Mouse (Mus musculus) thymus, postnatal 25 days (tissue): ENCODE measurements around the gene Cpne2.

Source experiments
- DNase-seq: peaks from one replicate; pipeline ENCODE4 v3.0.0; 2022

Cpne2 gene

DNA sequence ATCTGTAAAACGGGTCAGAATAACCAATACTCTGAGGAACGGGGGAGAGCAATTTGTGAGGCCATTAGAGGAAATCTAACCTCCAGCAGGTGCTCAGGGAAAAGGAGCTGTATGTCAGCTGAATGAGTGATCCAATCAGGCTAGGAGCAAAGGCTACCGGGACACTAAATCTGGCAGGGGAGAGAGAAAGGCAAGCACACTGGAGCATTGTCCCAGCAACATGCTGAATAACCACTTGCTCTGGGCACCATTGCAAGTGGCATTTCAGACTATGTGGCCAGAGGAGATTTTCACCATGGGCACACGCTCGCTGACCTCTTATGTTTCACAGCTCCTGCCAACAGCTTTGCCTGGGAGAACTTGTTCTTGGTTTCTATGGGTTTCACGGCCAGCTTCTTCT lies 49.8 kb downstream of the Cpne2 start:
- no peak for DNase-seq

DNA sequence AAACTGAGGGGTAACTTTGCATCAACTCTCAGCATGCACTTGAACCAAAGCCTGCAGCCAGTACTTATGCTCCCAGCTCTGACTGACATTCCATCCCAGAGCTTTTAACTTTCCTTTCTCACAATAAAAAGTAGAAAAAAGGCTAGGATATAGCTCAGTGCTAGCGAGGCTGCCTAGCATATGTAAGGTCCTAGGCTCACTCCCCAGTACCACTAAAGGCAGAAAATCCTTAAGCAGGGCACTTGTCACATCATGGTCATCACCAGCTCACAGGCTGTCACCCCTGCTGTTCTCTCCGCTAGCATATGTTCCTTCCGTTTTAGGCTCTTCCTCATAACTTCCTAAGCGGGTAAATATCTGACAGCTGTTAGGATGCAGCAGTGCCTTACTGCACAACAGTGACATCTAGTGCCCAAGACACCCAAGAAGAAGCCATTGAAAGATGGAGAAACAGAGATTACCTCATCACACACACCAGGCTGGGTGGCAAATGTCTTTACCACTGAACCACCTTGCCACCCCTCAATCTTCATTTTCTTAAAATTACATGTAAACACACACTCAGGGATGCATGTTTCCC lies 51.5 kb downstream of the Cpne2 start:
- peak; percentile 17 for DNase-seq

DNA sequence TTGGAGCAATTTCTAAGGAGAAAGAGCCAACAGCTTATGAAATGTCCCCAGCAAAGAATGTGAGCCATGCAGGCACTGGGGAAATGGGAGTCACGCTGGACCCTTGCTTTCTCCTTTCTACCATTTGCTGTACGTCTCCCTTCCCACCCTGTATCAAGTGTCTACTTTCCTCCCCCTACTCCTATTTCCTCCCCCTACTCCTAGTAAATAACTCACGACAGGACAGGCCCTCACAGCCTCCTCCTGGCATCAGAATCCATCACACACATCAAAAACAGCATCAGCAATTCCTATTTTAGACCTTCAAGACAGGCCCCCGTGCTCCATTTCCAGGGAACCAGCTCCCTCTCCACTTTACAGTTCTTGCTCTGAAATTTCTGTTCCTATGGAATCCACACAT lies 58.9 kb downstream of the Cpne2 start:
- DNase-seq, result no peak

DNA sequence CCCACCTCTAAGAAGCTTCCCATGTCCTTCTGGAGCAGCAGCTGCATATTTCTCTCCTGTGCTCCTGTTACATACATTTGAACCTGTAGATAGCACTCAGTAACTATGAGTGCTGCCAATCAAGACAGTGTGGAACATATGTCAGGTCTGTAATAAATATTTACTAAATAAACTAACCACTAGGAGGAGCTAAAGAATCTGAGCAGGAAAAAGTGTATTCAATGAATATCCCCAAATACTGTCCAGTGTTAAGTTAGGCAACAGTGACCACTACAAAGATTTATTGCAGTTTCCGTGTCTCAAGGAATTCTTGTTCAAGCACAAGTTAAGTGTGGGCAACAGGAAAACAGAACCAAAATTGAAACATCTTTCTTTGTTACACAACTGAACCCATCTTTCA lies 61.4 kb downstream of the Cpne2 start:
- no peak for DNase-seq

DNA sequence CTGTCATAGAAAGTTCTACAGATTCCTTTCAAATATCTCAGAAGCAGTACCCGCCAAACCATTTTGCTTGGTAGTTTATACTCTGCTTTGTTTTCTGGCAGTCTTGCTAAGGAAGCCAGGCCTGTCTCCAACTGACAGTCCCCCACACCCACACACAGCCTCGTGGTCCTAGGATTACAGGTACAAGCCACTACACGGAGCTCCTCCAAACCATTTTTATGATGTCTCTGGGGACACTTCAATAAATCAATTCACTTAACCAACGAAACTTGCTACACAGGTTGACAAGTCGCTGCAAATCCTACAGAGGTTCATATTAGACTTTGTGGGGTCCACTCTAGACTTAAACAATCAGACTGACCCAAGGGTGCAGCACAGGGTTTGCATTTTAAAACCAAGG lies 67.7 kb downstream of the Cpne2 start:
- DNase-seq, result no peak

DNA sequence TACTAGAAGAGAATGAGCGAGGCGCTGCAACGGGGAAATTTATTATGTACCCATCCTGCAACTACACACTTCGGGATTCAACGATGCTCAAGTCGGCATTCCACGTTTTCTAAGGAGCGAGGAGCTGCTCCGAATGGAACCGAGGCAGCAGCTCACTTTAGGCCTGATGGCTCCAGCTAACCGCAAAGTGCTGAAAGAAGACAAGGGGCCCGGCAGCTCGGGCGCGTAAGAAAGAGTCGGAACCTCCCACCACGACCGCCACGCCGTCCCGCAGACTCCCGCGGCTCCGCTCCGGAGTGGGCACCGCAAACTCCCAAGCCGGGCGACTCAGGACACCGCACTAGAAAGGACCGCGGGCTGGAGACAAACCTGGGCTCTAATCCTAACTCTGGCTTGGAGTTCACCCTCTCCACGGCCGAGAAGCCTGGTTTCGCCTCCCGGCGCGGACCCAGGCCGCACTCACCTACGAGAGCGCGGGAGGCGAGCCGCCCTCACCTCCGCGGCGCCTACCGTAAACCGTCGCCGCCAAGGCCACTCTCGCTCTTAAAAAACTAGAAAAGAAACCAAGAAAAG lies 68.3 kb downstream of the Cpne2 start:
- DNase-seq, result no peak

DNA sequence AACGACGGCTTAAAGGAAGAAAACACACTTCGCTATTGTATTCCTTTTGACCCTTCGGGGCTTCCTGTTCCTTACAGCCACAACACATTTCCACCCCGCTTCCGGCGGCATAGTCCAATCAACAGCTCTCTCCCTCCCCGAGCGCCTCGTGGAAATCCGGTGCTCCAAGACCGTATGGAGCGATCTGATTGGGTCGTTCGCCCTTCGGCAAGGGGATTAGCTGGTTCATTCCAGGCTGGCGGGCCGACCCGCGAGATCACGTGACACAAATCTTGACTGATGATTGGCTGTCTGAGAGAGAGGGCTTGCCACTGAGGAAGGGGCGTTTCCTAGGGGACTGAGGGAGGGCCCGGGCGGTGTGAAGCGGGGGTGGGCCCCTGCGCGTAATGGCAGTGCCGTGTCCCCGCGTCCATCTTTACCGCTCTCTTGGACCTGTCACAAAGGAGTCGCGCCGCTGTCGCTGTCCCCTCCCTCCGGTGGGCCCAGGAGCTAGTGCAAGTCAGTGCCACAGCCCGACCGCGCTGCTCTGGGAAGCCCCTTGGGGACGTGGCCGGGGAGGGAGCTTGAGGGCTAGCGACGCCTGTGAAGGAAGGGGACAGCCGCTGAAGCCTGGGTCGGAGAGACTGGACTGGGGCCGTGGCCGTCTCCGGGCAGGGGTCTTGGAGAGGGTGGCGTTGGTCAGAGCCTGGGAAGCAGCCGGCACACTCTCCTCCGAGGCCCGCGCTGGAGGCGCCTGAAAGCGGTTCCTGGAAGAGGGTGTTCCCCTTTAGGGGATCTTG lies 69.0 kb downstream of the Cpne2 start, which contains the start of the genes Rspry1 and Fam192a:
Gene Rspry1 (plus strand): TSS at position 331 of the 779 bp plus-strand sequence.
Gene Fam192a (minus strand): TSS at position 391 of the 779 bp plus-strand sequence.
- peak; percentile 100 for DNase-seq

DNA sequence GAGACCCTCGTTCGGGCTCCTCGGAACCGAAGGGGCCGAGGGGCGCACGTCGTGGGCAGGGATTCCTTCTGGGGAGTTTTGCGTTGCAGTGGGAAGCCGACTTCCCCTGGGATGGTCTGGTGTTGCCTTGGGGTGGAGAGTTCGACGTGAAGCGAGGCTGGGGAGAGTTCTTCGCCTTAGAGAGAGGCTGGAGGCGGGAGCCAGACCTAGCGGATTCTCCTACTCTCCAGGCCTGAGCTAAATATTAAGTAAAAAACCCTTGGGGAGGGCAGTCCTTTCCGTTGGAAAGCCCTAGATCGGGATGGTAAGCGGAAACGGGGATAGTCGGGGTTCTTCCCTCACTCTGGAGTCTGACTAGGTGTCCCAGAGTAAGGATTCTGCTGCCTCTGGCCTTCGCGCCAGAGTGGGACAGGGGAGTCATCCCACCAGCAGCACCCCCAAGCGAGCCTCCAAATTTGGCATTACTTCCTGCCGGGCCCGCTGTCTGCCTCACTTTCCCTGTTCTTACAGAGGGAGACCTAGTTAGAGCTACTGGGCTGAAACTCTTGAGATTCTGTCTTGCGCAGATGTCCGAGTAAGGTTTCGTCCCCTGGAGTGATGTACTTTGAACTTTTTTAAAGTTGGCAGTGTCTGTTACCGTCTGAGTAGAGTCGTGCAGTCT lies 69.8 kb downstream of the Cpne2 start:
- peak; percentile 41 for DNase-seq

DNA sequence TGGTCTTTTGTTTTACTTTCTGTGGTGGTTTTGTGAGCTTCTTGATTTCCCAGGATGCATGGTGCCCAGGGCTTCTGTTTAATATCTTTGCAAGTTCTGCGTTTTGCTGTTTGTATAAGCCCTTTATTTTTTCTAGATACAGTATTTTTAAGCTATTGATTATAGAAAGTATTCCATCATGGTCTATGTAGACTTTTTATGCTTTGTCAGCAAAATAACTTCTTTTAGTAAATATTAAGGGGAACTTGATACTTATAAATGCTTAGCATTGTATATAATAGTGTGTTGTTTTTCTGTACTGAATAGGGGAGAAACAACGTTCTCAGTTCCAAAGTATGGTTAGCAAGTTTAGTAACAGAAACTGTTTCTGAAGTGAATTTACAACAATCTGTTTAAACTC lies 71.2 kb downstream of the Cpne2 start:
- no peak for DNase-seq

DNA sequence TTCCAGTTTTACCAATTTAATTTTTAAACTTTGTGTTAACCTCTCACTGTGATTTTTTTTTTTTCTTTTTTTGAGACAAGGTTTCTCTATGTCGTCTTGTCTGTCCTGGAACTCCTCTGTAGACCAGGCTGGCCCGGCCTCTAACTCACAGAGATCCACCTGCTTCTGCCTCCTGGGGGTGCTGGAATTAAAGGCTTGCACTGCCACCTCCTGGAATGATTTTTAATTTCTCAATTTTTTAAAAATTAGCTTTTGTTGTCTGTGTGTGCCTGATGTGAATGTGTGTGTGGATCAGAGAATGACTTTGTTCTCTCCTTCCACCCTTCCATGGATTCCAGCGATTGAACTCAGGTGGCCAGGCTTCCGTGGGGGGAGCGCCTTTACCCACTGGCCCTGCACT lies 74.3 kb downstream of the Cpne2 start:
- DNase-seq, result no peak
